Mouse (Mus musculus) macrophage (primary cell): ENCODE data around the gene Pex16. TPM values are rescaled to one million over a fixed set of nuclear protein-coding genes. Genes with fewer than 3 reads are reported as not detected.

ENCODE experiments used
- H3K27ac ChIP-seq: fragments of 350-480 bp; formaldehyde crosslinking; 2 replicates; pipeline ENCODE4 v1.9.0; 2021
- H3K36me3 ChIP-seq: fragments of 350-480 bp; formaldehyde crosslinking; 2 replicates; pipeline ENCODE4 v1.9.0; 2021; ENCODE audit errors: inconsistent target
- H3K4me3 ChIP-seq: fragments of 350-480 bp; formaldehyde crosslinking; 2 replicates; pipeline ENCODE4 v1.9.0; 2021; ENCODE audit errors: inconsistent target
- H3K79me2 ChIP-seq: fragments of 350-480 bp; formaldehyde crosslinking; 2 replicates; pipeline ENCODE4 v1.9.0; 2021; ENCODE audit errors: inconsistent target
- WGBS: methylation state at CpG from one replicate; pipeline ENCODE4 v1.1.7; 2026; ENCODE audit warnings: inconsistent platforms; ENCODE audit not compliant: missing documents; 5-methylcytosine and 5-hydroxymethylcytosine counted together
- polyA plus RNA-seq: library from polyadenylated mRNA; stranded (reverse); fragments of 250-400 nt; gene quantifications from 3 replicates; pipeline ENCODE4 v1.2.4, GENCODE M21; 2018; ENCODE audit warnings: inconsistent platforms
- total RNA-seq, 78 experiments: library from RNA; depleted of rRNA; stranded (reverse); fragments of 250-400 nt; gene quantifications; 1 replicate in 9 of 78; 2 replicates in 24 of 78; 3 replicates in 43 of 78; 4 replicates in 2 of 78; pipeline ENCODE4 v1.2.4; 2018; ENCODE audit warnings: inconsistent platforms in 56 of 78

Pex16 gene
- 10 to 100 TPM; 13.2 to 66.6 (median 39.2) TPM for total RNA-seq (2018; cell fraction: chromatin; rRNA removed)
- 10 to 100 TPM; 10.3 to 36.5 (median 19.9) TPM for total RNA-seq (2018; cell fraction: cytosol; rRNA removed)
- total RNA-seq (2018; cell fraction: nucleus; rRNA removed): 10 to 100 TPM; 13.0 to 44.1 (median 26.0) TPM
- 5.9 to 14.5 TPM (median 11.3 TPM) in 3 replicates for polyA plus RNA-seq

DNA sequence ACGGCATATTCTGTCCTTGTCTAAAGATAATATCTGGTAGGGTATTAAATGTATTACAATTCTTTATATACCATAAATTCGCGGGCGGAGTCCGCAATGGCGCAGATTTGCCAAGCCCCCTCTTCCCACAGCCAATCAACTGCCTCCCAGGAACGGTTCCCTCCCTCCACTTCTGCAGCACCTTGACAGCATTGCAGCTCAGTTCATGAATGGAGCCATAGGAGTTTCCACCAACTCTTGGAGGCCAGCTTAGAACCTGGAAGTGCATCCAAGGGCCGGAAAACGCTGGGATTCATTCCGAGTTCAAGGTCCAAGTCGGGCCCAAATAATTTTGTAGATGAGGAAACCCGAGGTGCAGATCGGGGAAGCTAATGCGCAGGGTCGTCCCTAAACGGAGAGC lies at the start of gene Pex16, which contains the start of gene Large2:
Gene Pex16, plus strand, starts transcription at position 163 of the 400 bp plus-strand sequence.
Gene Large2, minus strand, starts transcription at position 356 of the 400 bp plus-strand sequence.
- Histone ChIP-seq H3K36me3 (peaks cover 21% of the 10 kb centered on the region), H3K27ac (peak within 1 kb of the TSS; percentile 67), H3K4me3 (peak within 1 kb of the TSS; percentile 97), H3K79me2 (peaks cover 21% of the 10 kb centered on the region; the same call in 1 of the 2 replicates)
- 4% methylated on average over 16 of the region's 16 CpGs for WGBS

DNA sequence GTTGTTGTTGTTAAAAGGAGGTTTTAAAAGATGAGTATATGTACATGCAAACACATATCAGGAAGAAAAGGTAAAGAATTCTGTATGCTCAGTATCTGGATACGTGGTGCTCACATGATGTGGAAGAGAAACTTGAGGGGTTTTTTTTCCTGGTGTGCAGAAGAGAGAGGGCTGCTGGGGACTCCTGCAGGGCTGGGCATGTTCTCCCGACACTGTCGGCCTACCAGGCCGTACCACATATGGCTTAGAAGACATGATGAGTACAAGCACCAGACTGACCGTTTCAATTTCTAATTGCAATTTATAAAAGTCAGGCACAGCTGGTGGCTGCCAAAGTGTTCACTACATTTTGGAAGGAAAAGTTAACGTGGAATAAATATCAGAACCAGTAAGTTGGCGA lies 48.8 kb upstream of the Pex16 start:
- Histone ChIP-seq H3K4me3 (no peak overlapping the region), H3K36me3 (peaks cover 64% of the 10 kb centered on the region), H3K27ac (no peak overlapping the region), H3K79me2 (no peaks in the 10 kb centered on the region)
- 95% methylated on average over 6 of the region's 7 CpGs for WGBS

DNA sequence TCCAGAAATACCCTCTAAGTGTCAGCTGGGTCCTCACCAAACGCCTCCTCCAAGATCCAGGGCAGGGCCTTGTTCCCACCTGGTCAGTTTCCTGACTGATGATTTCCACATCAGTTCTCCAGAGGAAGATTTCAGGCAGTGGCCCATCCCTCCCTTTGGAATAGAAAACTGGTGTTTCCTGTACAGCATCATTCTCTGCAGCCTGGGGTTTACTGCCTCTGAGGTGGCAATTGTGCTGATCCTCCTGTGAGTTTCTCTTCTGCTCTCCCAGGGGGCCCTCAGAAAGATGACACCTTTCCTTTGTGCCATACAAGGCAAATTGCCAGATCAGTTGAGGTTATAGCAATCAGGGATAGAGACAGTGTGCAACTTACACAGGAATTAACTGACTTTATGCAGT lies 48.3 kb upstream of the Pex16 start:
- Histone ChIP-seq H3K36me3 (peaks cover 68% of the 10 kb centered on the region), H3K4me3 (no peak overlapping the region), H3K79me2 (no peaks in the 10 kb centered on the region), H3K27ac (no peak overlapping the region)
- 88% methylated on average over 1 of the region's 1 CpGs for WGBS

- Histone ChIP-seq H3K79me2 (no peaks in the 10 kb centered on the region), H3K4me3 (no peak overlapping the region), H3K27ac (no peak overlapping the region), H3K36me3 (peaks cover 70% of the 10 kb centered on the region)
- 97% methylated on average over 4 of the region's 4 CpGs for WGBS
These were observed 46.9 kb upstream of the Pex16 start for GRCm38 (mm10) chr2:92327601-92328000.

- H3K4me3 ChIP-seq: no peak overlapping the region
- no peaks in the 10 kb centered on the region for H3K79me2 ChIP-seq
- WGBS: 87% methylated on average over 8 of the region's 8 CpGs
- no peak overlapping the region for H3K27ac ChIP-seq
- peaks cover 76% of the 10 kb centered on the region for H3K36me3 ChIP-seq
These were observed 46.3 kb upstream of the Pex16 start for GRCm38 (mm10) chr2:92328206-92328605.

GRCm38 (mm10) chr2:92330840-92331239 lies 43.6 kb upstream of the Pex16 start:
- Histone ChIP-seq H3K4me3 (no peak overlapping the region), H3K36me3 (peaks cover 77% of the 10 kb centered on the region), H3K79me2 (no peaks in the 10 kb centered on the region), H3K27ac (no peak overlapping the region)
- 72% methylated on average over 2 of the region's 2 CpGs for WGBS

DNA sequence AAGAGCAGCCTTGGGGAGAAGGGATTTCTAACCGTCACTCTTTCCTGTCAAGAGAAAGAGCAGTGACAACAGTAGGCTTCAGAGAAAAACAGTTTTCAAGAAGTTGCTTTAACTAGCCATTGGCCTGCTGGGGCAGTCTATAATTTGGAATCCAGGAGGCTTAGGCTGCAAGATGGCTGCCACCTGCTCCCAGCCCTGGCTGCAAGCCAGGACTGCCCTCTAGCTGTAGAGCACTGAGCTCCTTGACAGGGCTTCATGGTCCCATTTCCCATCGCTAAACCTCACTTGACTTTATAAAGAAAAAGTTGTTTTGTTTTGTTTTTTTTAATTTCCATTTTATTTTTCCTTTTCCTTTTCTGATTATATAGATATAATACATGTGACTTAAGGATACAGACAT lies 43.1 kb upstream of the Pex16 start:
- Histone ChIP-seq H3K36me3 (peaks cover 72% of the 10 kb centered on the region), H3K27ac (no peak overlapping the region), H3K79me2 (no peaks in the 10 kb centered on the region), H3K4me3 (no peak overlapping the region)
- WGBS: 100% methylated on average over 2 of the region's 2 CpGs

DNA sequence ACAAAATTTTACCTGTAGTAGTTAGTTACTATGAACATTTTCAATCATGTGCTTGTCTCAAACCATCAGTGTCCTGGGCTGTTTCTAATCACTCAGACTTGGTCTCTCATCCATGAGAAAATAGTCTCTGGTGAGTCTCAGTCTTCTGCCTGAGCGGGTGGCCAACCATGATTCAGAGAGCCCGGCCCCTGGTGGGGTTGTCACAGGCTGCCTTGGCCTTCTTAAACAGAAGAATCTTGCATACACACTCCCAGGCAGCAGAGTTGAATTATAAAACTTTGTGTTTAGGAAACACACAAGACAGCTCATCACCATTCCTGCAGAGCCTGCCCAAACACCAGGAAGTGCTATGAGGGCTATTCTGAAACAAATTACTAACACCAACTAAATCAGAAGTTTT lies 42.6 kb upstream of the Pex16 start:
- H3K4me3 ChIP-seq: no peak overlapping the region
- WGBS: 94% methylated on average over 2 of the region's 2 CpGs
- peaks cover 69% of the 10 kb centered on the region for H3K36me3 ChIP-seq
- no peaks in the 10 kb centered on the region for H3K79me2 ChIP-seq
- no peak overlapping the region for H3K27ac ChIP-seq

- peaks cover 21% of the 10 kb centered on the region for H3K36me3 ChIP-seq
These were observed 32.1 kb upstream of the Pex16 start for GRCm38 (mm10) chr2:92342418-92342817.

GRCm38 (mm10) chr2:92347191-92347590 lies 27.3 kb upstream of the Pex16 start:
- no peak overlapping the region for H3K27ac ChIP-seq
- no peak overlapping the region for H3K4me3 ChIP-seq
- no peaks in the 10 kb centered on the region for H3K79me2 ChIP-seq
- peaks cover 63% of the 10 kb centered on the region for H3K36me3 ChIP-seq
- 95% methylated on average over 2 of the region's 2 CpGs for WGBS

More at GRCm38 (mm10) chr2:92342418-92342817, 32.1 kb upstream of the Pex16 start:
- Histone ChIP-seq H3K79me2 (no peaks in the 10 kb centered on the region), H3K27ac (no peak overlapping the region), H3K4me3 (no peak overlapping the region)

GRCm38 (mm10) chr2:92349589-92350425 lies 24.7 kb upstream of the Pex16 start:
- peaks cover 79% of the 10 kb centered on the region for H3K36me3 ChIP-seq
- WGBS: 96% methylated on average over 6 of the region's 6 CpGs

DNA sequence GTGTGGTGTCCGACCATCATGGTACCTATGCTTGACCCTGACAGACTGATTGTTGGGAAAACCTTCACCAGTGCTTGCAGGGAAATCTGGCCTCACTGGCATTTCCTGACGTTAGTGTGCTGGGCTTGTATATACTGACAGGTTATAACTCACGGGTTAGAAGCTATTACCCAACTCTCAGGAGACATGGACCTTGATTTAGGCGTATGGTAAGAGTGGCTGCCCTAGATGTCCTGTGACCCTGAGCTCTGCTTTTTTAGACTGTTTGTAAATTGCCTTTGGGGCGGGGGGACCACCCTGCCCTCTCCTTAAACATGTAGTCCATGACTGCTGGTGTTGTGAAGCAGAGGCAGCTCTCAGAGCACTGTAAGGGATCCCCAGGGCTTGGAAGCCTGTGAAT lies 23.8 kb upstream of the Pex16 start:
- H3K27ac ChIP-seq: no peak overlapping the region
- peaks cover 72% of the 10 kb centered on the region for H3K36me3 ChIP-seq
- 87% methylated on average over 5 of the region's 5 CpGs for WGBS
- no peak overlapping the region for H3K4me3 ChIP-seq
- H3K79me2 ChIP-seq: no peaks in the 10 kb centered on the region

More at GRCm38 (mm10) chr2:92349589-92350425, 24.7 kb upstream of the Pex16 start:
- H3K27ac ChIP-seq: no peak overlapping the region
- no peaks in the 10 kb centered on the region for H3K79me2 ChIP-seq
- no peak overlapping the region for H3K4me3 ChIP-seq

DNA sequence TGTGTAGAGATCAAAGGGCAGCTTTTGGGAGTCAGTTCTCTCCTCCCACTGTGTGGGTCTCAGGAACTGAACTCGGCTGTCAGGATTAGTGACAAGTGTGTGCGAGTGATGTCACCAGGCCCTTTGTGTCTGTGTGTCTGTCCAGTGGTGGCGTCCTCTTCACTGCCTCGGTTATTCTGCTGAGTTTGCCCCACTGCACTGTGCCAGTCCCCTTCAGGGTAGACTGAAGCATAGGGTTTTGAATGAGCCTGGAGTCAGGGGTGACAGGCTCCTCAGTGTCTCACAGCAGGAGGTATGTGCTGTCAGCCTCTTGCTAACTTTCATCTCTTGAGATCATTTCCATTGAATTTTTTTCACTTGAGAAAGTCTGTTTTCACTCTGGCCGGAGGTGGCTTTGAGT lies 21.1 kb upstream of the Pex16 start:
- peaks cover 81% of the 10 kb centered on the region for H3K36me3 ChIP-seq
- no peak overlapping the region for H3K4me3 ChIP-seq
- no peaks in the 10 kb centered on the region for H3K79me2 ChIP-seq
- 93% methylated on average over 5 of the region's 5 CpGs for WGBS
- no peak overlapping the region for H3K27ac ChIP-seq

GRCm38 (mm10) chr2:92354224-92354623 lies 20.3 kb upstream of the Pex16 start:
- Histone ChIP-seq H3K36me3 (peaks cover 81% of the 10 kb centered on the region), H3K27ac (no peak overlapping the region), H3K79me2 (no peaks in the 10 kb centered on the region), H3K4me3 (no peak overlapping the region)
- 90% methylated on average over 6 of the region's 6 CpGs for WGBS

DNA sequence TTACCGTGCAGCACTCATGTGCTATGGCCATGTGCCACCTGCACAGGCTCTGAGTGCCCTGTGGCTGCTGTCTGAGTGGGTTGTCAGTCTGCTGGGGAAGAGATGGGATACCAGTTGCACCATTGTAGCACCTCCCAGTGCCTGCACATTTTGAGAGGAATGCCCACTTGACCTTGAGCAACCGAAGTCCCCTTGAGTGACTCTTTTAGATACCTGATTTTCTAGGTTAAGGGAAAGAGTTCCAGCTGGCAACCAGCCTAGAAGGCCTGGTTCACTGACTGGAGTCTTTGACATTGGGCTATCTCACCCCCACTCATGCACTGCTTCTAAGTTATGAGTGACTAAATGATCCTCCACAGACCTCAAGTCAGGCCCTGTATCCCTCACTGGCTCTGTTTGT lies 15.2 kb upstream of the Pex16 start:
- WGBS: 90% methylated on average over 2 of the region's 2 CpGs
- Histone ChIP-seq H3K27ac (no peak overlapping the region), H3K79me2 (no peaks in the 10 kb centered on the region), H3K36me3 (peaks cover 64% of the 10 kb centered on the region), H3K4me3 (no peak overlapping the region)
